In genomic region chr8:11396111-11396510, GRCm38 (mm10) we compare ENCODE assay signal across 12 mouse cellular contexts.
DNase-seq lines count a peak whose midpoint lies in the region; ATAC-seq and TF ChIP-seq lines count a peak whose summit lies in the region.
"Had no signal": no experiment of that assay in that cellular context is flagged by ENCODE, and none has a peak within 500 bp of the region (broad histone marks: within the 10 kb centered on the region; RNA-seq: fewer than 3 reads in every experiment).

No protein-coding gene starts in this region.

- H3K27ac ChIP-seq in heart, embryonic 12.5 days (ENCODE audit: poor library complexity, severe bottlenecking) = 0 out of 2 replicates have a peak overlapping the region, but pooled peaks have one; percentile 20
- H3K27ac ChIP-seq in lung, postnatal 0 days (ENCODE audit: low read length) = peak overlapping the region; percentile 87; the same call in 1 of the 2 replicates
- peak overlapping the region; percentile 65 for H3K27ac ChIP-seq in heart, embryonic 16.5 days (ENCODE audit: low read length)
- H3K27ac ChIP-seq: midbrain, embryonic 12.5 days had no signal

- H3K4me2 ChIP-seq in heart, embryonic 12.5 days = no peak overlapping the region
- H3K4me2 ChIP-seq in lung, postnatal 0 days (replicated peaks; ENCODE audit: low read depth, low read length) = no peak overlapping the region
- H3K4me2 ChIP-seq in heart, embryonic 16.5 days (ENCODE audit: low read depth, low read length) = no peak overlapping the region
- H3K4me2 ChIP-seq: midbrain, embryonic 12.5 days had no signal

- WGBS in heart, embryonic 12.5 days = 42% methylated on average over 7 of the region's 7 CpGs
- 27% methylated on average over 7 of the region's 7 CpGs for WGBS in lung, postnatal 0 days
- WGBS in heart, embryonic 16.5 days = 37% methylated on average over 7 of the region's 7 CpGs

- H3K9ac ChIP-seq in heart, embryonic 12.5 days = no peak overlapping the region
- no peak overlapping the region for H3K9ac ChIP-seq in lung, postnatal 0 days (replicated peaks; ENCODE audit: low read depth)
- H3K9ac ChIP-seq in heart, embryonic 16.5 days (ENCODE audit: low read length) = peak overlapping the region; percentile 6
- H3K9ac ChIP-seq: liver, postnatal 0 days; midbrain, embryonic 12.5 days had no signal

- H3K4me1 ChIP-seq in heart, embryonic 12.5 days (replicated peaks) = peaks cover 64% of the 10 kb centered on the region
- peaks cover 39% of the 10 kb centered on the region for H3K4me1 ChIP-seq in lung, postnatal 0 days (ENCODE audit: insufficient read depth, low read depth, low read length)
- peaks cover 44% of the 10 kb centered on the region for H3K4me1 ChIP-seq in heart, embryonic 16.5 days (ENCODE audit: control insufficient read depth, insufficient read depth, low read length)

- peaks cover 11% of the 10 kb centered on the region for H3K36me3 ChIP-seq in heart, embryonic 12.5 days
- peaks cover 11% of the 10 kb centered on the region for H3K36me3 ChIP-seq in lung, postnatal 0 days (ENCODE audit: insufficient read depth, low read length)
- H3K36me3 ChIP-seq in heart, embryonic 16.5 days (ENCODE audit: control insufficient read depth, insufficient read depth) = peaks cover 5% of the 10 kb centered on the region; the same call in 1 of the 2 replicates
- H3K36me3 ChIP-seq: midbrain, embryonic 12.5 days had no signal

- TF ChIP-seq EP300 in lung, postnatal 0 days (IDR thresholded peaks at IDR 0.05) = no peak

- H3K9me3 ChIP-seq in heart, embryonic 12.5 days (replicated peaks) = peaks cover 12% of the 10 kb centered on the region; the same call in 1 of the 2 replicates
- no peaks in the 10 kb centered on the region for H3K9me3 ChIP-seq in lung, postnatal 0 days (ENCODE audit: low read length)
- peaks cover 5% of the 10 kb centered on the region; the same call in 1 of the 2 replicates for H3K9me3 ChIP-seq in heart, embryonic 16.5 days (replicated peaks; ENCODE audit: control insufficient read depth, low read length)

- no peak overlapping the region for H3K4me3 ChIP-seq in heart, embryonic 12.5 days
- no peak overlapping the region for H3K4me3 ChIP-seq in lung, postnatal 0 days (ENCODE audit: low read depth, low read length)
- no peak overlapping the region for H3K4me3 ChIP-seq in heart, embryonic 16.5 days (ENCODE audit: low read length)
- H3K4me3 ChIP-seq: midbrain, embryonic 12.5 days had no signal

- no peak for DNase-seq in heart, postnatal 4 days
- peak; percentile 51 for DNase-seq in lung, postnatal 0 days (ENCODE audit: low spot score)
- no peak for DNase-seq in lung, postnatal 14 days
- DNase-seq in kidney, postnatal 4 days = peak; percentile 37 to 51
- no peak for DNase-seq in right cerebral cortex, adult 2 months (ENCODE audit: low spot score in 2 of 2)
- DNase-seq: cerebellum, postnatal 14 days; gastrocnemius, postnatal 14 days; liver, postnatal 0 days had no signal

- no peak for TF ChIP-seq CTCF in lung, postnatal 0 days (IDR thresholded peaks at IDR 0.05)

- no peak for ATAC-seq in heart, embryonic 12.5 days (ENCODE audit: insufficient number of reproducible peaks, low FRiP score)
- no peak for ATAC-seq in lung, postnatal 0 days
- ATAC-seq in heart, embryonic 16.5 days (replicated peaks; ENCODE audit: extremely low read depth, insufficient read depth, low FRiP score) = no peak
- no peak for ATAC-seq in CD4-positive, CD25-positive, alpha-beta regulatory T cell, adult 4 months
- ATAC-seq: liver, postnatal 0 days had no signal

- H3K27me3 ChIP-seq in heart, embryonic 12.5 days (replicated peaks) = no peaks in the 10 kb centered on the region
- H3K27me3 ChIP-seq in lung, postnatal 0 days (replicated peaks; ENCODE audit: insufficient read depth, low read length) = no peaks in the 10 kb centered on the region
- H3K27me3 ChIP-seq in heart, embryonic 16.5 days (ENCODE audit: control insufficient read depth, insufficient read depth, low read length) = no peaks in the 10 kb centered on the region
- H3K27me3 ChIP-seq: midbrain, embryonic 12.5 days had no signal

Comparison
In these comparisons a context has a peak if more than half of its experiments do, and no peak if none do; other contexts are left out.
1. DNase-seq: peak in lung, postnatal 0 days (single experiment) and kidney, postnatal 4 days (2 of 2); none in heart, postnatal 4 days (single experiment), lung, postnatal 14 days (single experiment) and right cerebral cortex, adult 2 months (0 of 2).
2. H3K27ac ChIP-seq: peak in every context shown above with its lines; median percentile 87 in lung, postnatal 0 days; 65 in heart, embryonic 16.5 days; 20 in heart, embryonic 12.5 days.